Mouse (Mus musculus): ENCODE data around the gene Ap1s3.

- no peak for TF ChIP-seq POLR2A (IDR thresholded peaks at IDR 0.05; ENCODE audit: low read depth, low read length)
- no peak for TF ChIP-seq CTCF (IDR thresholded peaks at IDR 0.05; ENCODE audit: extremely low read depth, insufficient read length, insufficient replicate concordance, low read depth, low read length)
These were observed 603 bp downstream of the Ap1s3 start for GRCm38 (mm10) chr1:79671196-79671542.
